8 mouse cellular contexts compared by ENCODE assay signal in genomic region chr9:66592708-66593612, GRCm38 (mm10). TPM values are rescaled to one million over a fixed set of nuclear protein-coding genes. Genes with fewer than 3 reads are reported as not detected.
DNase-seq lines count a peak whose midpoint lies in the region; ATAC-seq and TF ChIP-seq lines count a peak whose summit lies in the region.

Usp3 (minus strand) TSS chr9:66593142.

- H3K4me1 ChIP-seq in ES-Bruce4 (ENCODE audit: control insufficient read depth, insufficient read depth, low read length): no peaks in the 10 kb centered on the region
- H3K4me1 ChIP-seq in forebrain, embryonic 14.5 days (ENCODE audit: control insufficient read depth, insufficient read depth, low read length): peaks cover 39% of the 10 kb centered on the region
- H3K4me1 ChIP-seq in neural tube, embryonic 15.5 days: peaks cover 51% of the 10 kb centered on the region

- no peak for TF ChIP-seq CTCF in ES-Bruce4 (IDR thresholded peaks at IDR 0.05; ENCODE audit: low read depth, low read length)

- DNase-seq in forebrain, embryonic 14.5 days (ENCODE audit: low spot score): peak; percentile 97
- DNase-seq in heart, postnatal 14 days: peak; percentile 98 to 99
- DNase-seq in layer of hippocampus, adult 11-12 months (ENCODE audit: low spot score): peak; percentile 94
- DNase-seq in lung, adult 18-20 months: peak; percentile 94 to 95
- peak; percentile 95 for DNase-seq in testis, postnatal 14 days (ENCODE audit: low spot score)

- H3K36me3 ChIP-seq in ES-Bruce4 (ENCODE audit: control insufficient read depth, insufficient read depth, low read length, poor library complexity, severe bottlenecking): no peaks in the 10 kb centered on the region; the same call in 1 of the 2 replicates
- no peaks in the 10 kb centered on the region for H3K36me3 ChIP-seq in forebrain, embryonic 14.5 days (ENCODE audit: control insufficient read depth, insufficient read depth, low read length)
- H3K36me3 ChIP-seq in neural tube, embryonic 15.5 days: no peaks in the 10 kb centered on the region

- TF ChIP-seq POLR2A in ES-Bruce4 (IDR thresholded peaks at IDR 0.05; ENCODE audit: insufficient read depth, low read length): no peak

- no peak for TF ChIP-seq EP300 in ES-Bruce4 (IDR thresholded peaks at IDR 0.05; ENCODE audit: insufficient read depth, low read depth, low read length)

- peak within 1 kb of the TSS; percentile 99 for H3K9ac ChIP-seq in ES-Bruce4 (ENCODE audit: low read depth, poor library complexity, severe bottlenecking)
- peak within 1 kb of the TSS; percentile 99 for H3K9ac ChIP-seq in forebrain, embryonic 14.5 days (ENCODE audit: low read length)
- H3K9ac ChIP-seq in neural tube, embryonic 15.5 days (replicated peaks): peak within 1 kb of the TSS; percentile 88

- H3K4me3 ChIP-seq in ES-Bruce4 (ENCODE audit: low read depth, low read length): peak within 1 kb of the TSS; percentile 98
- peak within 1 kb of the TSS; percentile 93 for H3K4me3 ChIP-seq in forebrain, embryonic 14.5 days (ENCODE audit: low read depth, low read length)
- H3K4me3 ChIP-seq in neural tube, embryonic 15.5 days (replicated peaks): peak within 1 kb of the TSS; percentile 79

- ATAC-seq in cerebellum, adult (ENCODE audit: insufficient number of reproducible peaks, low FRiP score, low TSS enrichment): peak; percentile 74
- ATAC-seq in forebrain, embryonic 14.5 days: peak; percentile 94
- ATAC-seq in neural tube, embryonic 15.5 days (ENCODE audit: low FRiP score): peak; percentile 91

- under 1% methylated on average over 73 of the region's 73 CpGs for WGBS in forebrain, embryonic 14.5 days
- WGBS in neural tube, embryonic 15.5 days: under 1% methylated on average over 73 of the region's 73 CpGs

- peaks cover 4% of the 10 kb centered on the region; the same call in 1 of the 2 replicates for H3K27me3 ChIP-seq in ES-Bruce4 (ENCODE audit: control insufficient read depth, insufficient read depth, low read length, poor library complexity, severe bottlenecking)
- no peaks in the 10 kb centered on the region for H3K27me3 ChIP-seq in forebrain, embryonic 14.5 days (replicated peaks; ENCODE audit: control insufficient read depth, insufficient read depth, low read length)
- H3K27me3 ChIP-seq in neural tube, embryonic 15.5 days (replicated peaks): no peaks in the 10 kb centered on the region

- intact Hi-C loops in heart, postnatal 14 days (cut with DNase I): loop anchor here (2.0 to 10.0 kb wide), 2 partner anchors 78 to 768 kb away; partner anchors contain the start of genes Fbxl22 and Zfp609

- no peak within 1 kb of the TSS for H3K27ac ChIP-seq in ES-Bruce4 (ENCODE audit: insufficient read depth, low read length)
- H3K27ac ChIP-seq in forebrain, embryonic 14.5 days (ENCODE audit: low read depth, low read length): peak within 1 kb of the TSS; percentile 96
- H3K27ac ChIP-seq in neural tube, embryonic 15.5 days (replicated peaks): peak within 1 kb of the TSS; percentile 89

- H3K4me2 ChIP-seq in forebrain, embryonic 14.5 days (ENCODE audit: low read length): peak within 1 kb of the TSS; percentile 74
- H3K4me2 ChIP-seq in neural tube, embryonic 15.5 days: peak within 1 kb of the TSS; percentile 72

- H3K9me3 ChIP-seq in ES-Bruce4 (replicated peaks; ENCODE audit: control insufficient read depth, insufficient read depth, low read length, poor library complexity, severe bottlenecking): no peaks in the 10 kb centered on the region
- no peaks in the 10 kb centered on the region for H3K9me3 ChIP-seq in forebrain, embryonic 14.5 days (replicated peaks; ENCODE audit: control insufficient read depth, low read length)
- H3K9me3 ChIP-seq in neural tube, embryonic 15.5 days (replicated peaks): no peaks in the 10 kb centered on the region

RNA-seq across cellular contexts. Expression of gene Usp3, which starts in this region (rescaled TPM):
- 51.5 and 60.2 TPM in 2 replicates for polyA plus RNA-seq in ES-Bruce4 (2011; ENCODE audit: insufficient read depth, insufficient read length, low read depth, missing spikeins)
- polyA plus RNA-seq in forebrain, embryonic 14.5 days (2014; fragmentation: Nextera tagmentation; extraction: Ambion mirVana): 125 and 134 TPM in 2 replicates
- total RNA-seq in heart, postnatal 14 days (2021): 10 to 100 TPM; 29.5 to 29.7 TPM
- polyA plus RNA-seq in neural tube, embryonic 15.5 days (2015; fragmentation: Nextera tagmentation; extraction: Ambion mirVana): 51.2 and 57.0 TPM in 2 replicates
